Mouse (Mus musculus) stomach, embryonic 14.5 days (tissue): ENCODE data around the gene Rpl27. TPM values are rescaled to one million over a fixed set of nuclear protein-coding genes. Genes with fewer than 3 reads are reported as not detected.
"Not testable (repeated sequence)": the region's sequence is repeated elsewhere in the genome, so short reads cannot be mapped to it uniquely, and the experiment has no call there.

Experiments
- ATAC-seq: fragments of 200-750 bp; cut with Nextera tagmentation; 2 replicates; pipeline ENCODE4 v1.8.0; 2017; ENCODE audit warnings: low read depth, moderate TSS enrichment; ENCODE audit not compliant: insufficient number of reproducible peaks, insufficient read depth, low FRiP score
- H3K27ac ChIP-seq: fragments of 300-500 bp; sonication (generic); 2 replicates; pipeline ENCODE4 v1.5.1; 2014; ENCODE audit warnings: mild to moderate bottlenecking, low read length, moderate library complexity, mixed read lengths
- H3K27me3 ChIP-seq: fragments of 300-500 bp; sonication (generic); 2 replicates; pipeline ENCODE4 v1.6.1; 2014; ENCODE audit warnings: low read length, control low read depth, mixed read lengths; ENCODE audit not compliant: control insufficient read depth, insufficient read depth
- H3K36me3 ChIP-seq: fragments of 300-500 bp; sonication (generic); 2 replicates; pipeline ENCODE4 v1.6.1; 2014; ENCODE audit warnings: mild to moderate bottlenecking, control low read depth, low read length, moderate library complexity, mixed read lengths; ENCODE audit not compliant: control insufficient read depth, insufficient read depth
- H3K4me1 ChIP-seq: fragments of 300-500 bp; sonication (generic); 2 replicates; pipeline ENCODE4 v1.6.1; 2014; ENCODE audit warnings: low read length, control low read depth, mixed read lengths; ENCODE audit not compliant: control insufficient read depth, insufficient read depth
- H3K4me2 ChIP-seq: fragments of 300-500 bp; sonication (generic); replicated peaks from 2 replicates; pipeline ENCODE4 v1.6.1; 2014; ENCODE audit warnings: low read depth, low read length, control low read depth
- H3K4me3 ChIP-seq: fragments of 300-500 bp; sonication (generic); 2 replicates; pipeline ENCODE4 v1.5.1; 2014; ENCODE audit warnings: low read depth, low read length, control low read depth
- H3K9ac ChIP-seq: fragments of 300-500 bp; sonication (generic); replicated peaks from 2 replicates; pipeline ENCODE4 v1.6.1; 2014; ENCODE audit warnings: low read depth, mild to moderate bottlenecking, control low read depth, low read length, moderate library complexity, mixed read lengths
- H3K9me3 ChIP-seq: fragments of 300-500 bp; sonication (generic); 2 replicates; pipeline ENCODE4 v1.6.1; 2016; ENCODE audit warnings: low read depth, low read length, control low read depth; ENCODE audit not compliant: control insufficient read depth
- WGBS: fragments of 180-500 bp; shearing (Covaris S2); extraction: QIAGEN DNeasy Blood & Tissue Kit; methylation state at CpG from one replicate; pipeline ENCODE4 v1.1.7; 2014; 5-methylcytosine and 5-hydroxymethylcytosine counted together
- polyA plus RNA-seq: library from polyadenylated mRNA; unstranded; fragments of >200 nt; fragmentation: Nextera tagmentation; extraction: Ambion mirVana; gene quantifications from 2 replicates; pipeline ENCODE4 v1.2.1, GENCODE M21; 2014

Gene Rpl27
- polyA plus RNA-seq, 1 experiment from 2014 or later = 373 TPM

GRCm38 (mm10) chr11:101424105-101424851, 17.8 kb upstream of the Rpl27 start, which contains the start of gene Gm27029:
Gm27029 (minus strand) TSS chr11:101424796.
- no peaks in the 10 kb centered on the region for H3K9me3 ChIP-seq
- 3% methylated on average over 23 of the region's 23 CpGs for WGBS
- H3K4me1 ChIP-seq = peaks cover 19% of the 10 kb centered on the region; the same call in 1 of the 2 replicates
- H3K4me2 ChIP-seq = peak within 1 kb of the TSS; percentile 88
- no peaks in the 10 kb centered on the region; the same call in 1 of the 2 replicates for H3K36me3 ChIP-seq
- peak within 1 kb of the TSS; percentile 86 for H3K27ac ChIP-seq
- H3K4me3 ChIP-seq = peak within 1 kb of the TSS; percentile 97
- ATAC-seq = peak; percentile 63
- no peaks in the 10 kb centered on the region for H3K27me3 ChIP-seq
- peak within 1 kb of the TSS; percentile 60 for H3K9ac ChIP-seq

GRCm38 (mm10) chr11:101424925-101425813, 16.9 kb upstream of the Rpl27 start, which contains the start of the genes Rundc1 and Ptges3l:
Rundc1 (plus strand) TSS chr11:101425085.
Ptges3l (minus strand) TSS chr11:101425333.
- no peaks in the 10 kb centered on the region for H3K27me3 ChIP-seq
- H3K27ac ChIP-seq = peak within 1 kb of the TSS; percentile 86
- no peaks in the 10 kb centered on the region for H3K9me3 ChIP-seq
- WGBS = under 1% methylated on average over 79 of the region's 81 CpGs
- peaks cover 19% of the 10 kb centered on the region; the same call in 1 of the 2 replicates for H3K4me1 ChIP-seq
- peak within 1 kb of the TSS; percentile 88 for H3K4me2 ChIP-seq
- H3K4me3 ChIP-seq = peak within 1 kb of the TSS; percentile 97
- peaks cover under 1% of the 10 kb centered on the region for H3K36me3 ChIP-seq
- peak; percentile 90 for ATAC-seq
- peak within 1 kb of the TSS; percentile 60 for H3K9ac ChIP-seq

- H3K4me1 ChIP-seq = peaks cover 19% of the 10 kb centered on the region; the same call in 1 of the 2 replicates
- H3K4me2 ChIP-seq = peak overlapping the region; percentile 86
- peaks cover 9% of the 10 kb centered on the region for H3K36me3 ChIP-seq
- 60% methylated on average over 8 of the region's 8 CpGs for WGBS
- H3K4me3 ChIP-seq = peak overlapping the region; percentile 97; the same call in 1 of the 2 replicates
- no peak overlapping the region; the same call in 1 of the 2 replicates for H3K9ac ChIP-seq
- no peaks in the 10 kb centered on the region for H3K27me3 ChIP-seq
- ATAC-seq = no peak
- H3K9me3 ChIP-seq = no peaks in the 10 kb centered on the region
- no peak overlapping the region for H3K27ac ChIP-seq
These were observed 15.9 kb upstream of the Rpl27 start for GRCm38 (mm10) chr11:101426165-101426564.

GRCm38 (mm10) chr11:101431327-101431726, 10.8 kb upstream of the Rpl27 start:
- ATAC-seq = no peak
- Histone ChIP-seq H3K9ac (no peak overlapping the region), H3K27me3 (no peaks in the 10 kb centered on the region), H3K4me3 (no peak overlapping the region), H3K27ac (no peak overlapping the region), H3K4me1 (peaks cover 8% of the 10 kb centered on the region; the same call in 1 of the 2 replicates), H3K9me3 (no peaks in the 10 kb centered on the region), H3K36me3 (peaks cover 41% of the 10 kb centered on the region), H3K4me2 (no peak overlapping the region)
- WGBS = 90% methylated on average over 9 of the region's 9 CpGs

- no peak overlapping the region for H3K4me3 ChIP-seq
- H3K27ac ChIP-seq = no peak overlapping the region
- H3K36me3 ChIP-seq = peaks cover 41% of the 10 kb centered on the region
- no peaks in the 10 kb centered on the region for H3K4me1 ChIP-seq
- H3K9me3 ChIP-seq = no peaks in the 10 kb centered on the region
- H3K9ac ChIP-seq = no peak overlapping the region
- H3K27me3 ChIP-seq = no peaks in the 10 kb centered on the region
- no peak for ATAC-seq
- no peak overlapping the region for H3K4me2 ChIP-seq
- WGBS = 85% methylated on average over 13 of the region's 13 CpGs
These were observed 8.7 kb upstream of the Rpl27 start for GRCm38 (mm10) chr11:101433396-101433795.

GRCm38 (mm10) chr11:101435831-101436230, 6.3 kb upstream of the Rpl27 start:
- Histone ChIP-seq H3K4me3 (no peak overlapping the region), H3K36me3 (peaks cover 35% of the 10 kb centered on the region), H3K27me3 (no peaks in the 10 kb centered on the region), H3K4me1 (no peaks in the 10 kb centered on the region), H3K9ac (no peak overlapping the region), H3K27ac (no peak overlapping the region), H3K9me3 (no peaks in the 10 kb centered on the region), H3K4me2 (no peak overlapping the region)
- 82% methylated on average over 4 of the region's 4 CpGs for WGBS
- ATAC-seq = no peak

GRCm38 (mm10) chr11:101436916-101437315, 5.2 kb upstream of the Rpl27 start:
- Histone ChIP-seq H3K36me3 (peaks cover 25% of the 10 kb centered on the region), H3K9ac (no peak overlapping the region), H3K4me3 (no peak overlapping the region), H3K4me2 (no peak overlapping the region), H3K9me3 (no peaks in the 10 kb centered on the region), H3K27me3 (no peaks in the 10 kb centered on the region), H3K4me1 (no peaks in the 10 kb centered on the region), H3K27ac (no peak overlapping the region)
- WGBS = 84% methylated on average over 4 of the region's 4 CpGs
- ATAC-seq = no peak

GRCm38 (mm10) chr11:101438006-101438405, 4.1 kb upstream of the Rpl27 start:
- H3K9ac ChIP-seq, H3K4me2 ChIP-seq, ATAC-seq, H3K27ac ChIP-seq, H3K27me3 ChIP-seq, H3K4me1 ChIP-seq, H3K9me3 ChIP-seq, H3K4me3 ChIP-seq: not testable (repeated sequence)
- WGBS = 54% methylated on average over 3 of the region's 3 CpGs
- H3K36me3 ChIP-seq = peaks cover 18% of the 10 kb centered on the region
